Mouse (Mus musculus): ENCODE data around the gene Rasal2.

- TF ChIP-seq GABPA (IDR thresholded peaks at IDR 0.05; ENCODE audit: insufficient replicate concordance, low read depth, low read length) (no peak), CTCF (conservative IDR thresholded peaks at IDR 0.05 in 1 of 2, IDR thresholded peaks at IDR 0.05 in 1 of 2; ENCODE audit: low read depth in 2 of 2, low read length in 2 of 2) (no peak), ZMIZ1 (IDR thresholded peaks at IDR 0.05; ENCODE audit: low read depth, low read length) (no peak), EP300 (IDR thresholded peaks at IDR 0.05; ENCODE audit: low read length) (no peak), POLR2A (IDR thresholded peaks at IDR 0.05; ENCODE audit: low read depth, low read length) (no peak), USF1 (IDR thresholded peaks at IDR 0.05; ENCODE audit: low read depth, low read length) (no peak)
Measured at GRCm38 (mm10) chr1:157110287-157110835, 302.0 kb downstream of the Rasal2 start.

All from CH12.LX (cell line).